ENCODE assay signal across 8 mouse cellular contexts in the genomic region with DNA sequence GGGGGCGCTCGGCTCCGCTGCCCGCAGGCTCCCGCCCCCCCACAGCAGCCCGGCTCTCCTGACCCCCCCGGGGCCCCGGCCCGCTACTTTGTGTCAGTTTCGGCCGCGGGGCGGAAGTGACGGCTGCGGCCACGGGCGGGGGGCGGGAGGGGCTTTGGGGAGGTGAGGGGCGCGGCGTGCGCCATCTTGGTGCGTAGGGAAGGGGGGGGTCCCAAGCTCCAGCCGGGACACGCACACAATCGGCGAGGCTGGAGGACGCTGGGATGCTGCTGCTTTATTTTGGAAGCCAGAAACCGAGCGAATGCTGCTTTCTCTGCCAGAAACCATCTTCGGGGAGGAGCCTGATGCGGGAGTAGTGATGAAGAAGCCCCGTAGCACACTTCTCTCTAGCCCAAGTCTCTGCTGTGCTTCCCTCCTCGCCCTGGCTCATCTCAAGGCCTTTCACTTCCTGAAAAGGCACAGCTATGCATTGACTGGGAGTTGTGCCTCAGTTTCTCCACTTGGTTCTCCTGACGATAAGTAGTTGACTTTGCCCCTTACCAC. TPM values are rescaled to one million over a fixed set of nuclear protein-coding genes. Genes with fewer than 3 reads are reported as not detected.
DNase-seq lines count a peak whose midpoint lies in the region; ATAC-seq lines count a peak whose summit lies in the region.

Gene Atp8b2 (minus strand): TSS at position 288 of the 543 bp plus-strand sequence.

- peak in 1 of 2 experiments; percentile 67 for DNase-seq in frontal cortex, adult 2 months (ENCODE audit: extremely low spot score in 1 of 2, low spot score in 1 of 2)
- peak; percentile 80 to 81 for DNase-seq in cerebellum, postnatal 14 days
- peak; percentile 74 for DNase-seq in gastrocnemius, postnatal 14 days
- peak; percentile 85 for DNase-seq in induced T-regulatory cell, adult 2 months (ENCODE audit: low read depth)
- peak; percentile 81 for DNase-seq in limb, embryonic 11.5 days (ENCODE audit: low spot score)
- peak; percentile 90 for DNase-seq in midbrain, embryonic 14.5 days

- H3K36me3 ChIP-seq in limb, embryonic 11.5 days (ENCODE audit: control insufficient read depth, insufficient read depth, low read length), result peaks cover 4% of the 10 kb centered on the region; the same call in 1 of the 2 replicates
- H3K36me3 ChIP-seq in midbrain, embryonic 14.5 days (ENCODE audit: control insufficient read depth, insufficient read depth, low read length), result peaks cover 6% of the 10 kb centered on the region
- peaks cover 3% of the 10 kb centered on the region; the same call in 1 of the 2 replicates for H3K36me3 ChIP-seq in stomach, embryonic 14.5 days (ENCODE audit: control insufficient read depth, insufficient read depth, low read length)

- no peak for ATAC-seq in frontal cortex, adult (ENCODE audit: low TSS enrichment)
- ATAC-seq in limb, embryonic 11.5 days (ENCODE audit: insufficient number of reproducible peaks, low FRiP score, low TSS enrichment, low read depth), result peak; percentile 50
- peak; percentile 77 for ATAC-seq in midbrain, embryonic 14.5 days (ENCODE audit: low FRiP score, low TSS enrichment)
- peak; percentile 51; the same call in 1 of the 2 replicates for ATAC-seq in stomach, embryonic 14.5 days (ENCODE audit: insufficient number of reproducible peaks, insufficient read depth, low FRiP score, low read depth)

- peak within 1 kb of the TSS; percentile 85 for H3K9ac ChIP-seq in limb, embryonic 11.5 days (ENCODE audit: low read length)
- peak within 1 kb of the TSS; percentile 84 for H3K9ac ChIP-seq in midbrain, embryonic 14.5 days (replicated peaks; ENCODE audit: low read length)
- peak within 1 kb of the TSS; percentile 89 for H3K9ac ChIP-seq in stomach, embryonic 14.5 days (replicated peaks; ENCODE audit: low read depth, low read length)

- H3K4me3 ChIP-seq in limb, embryonic 11.5 days (ENCODE audit: low read depth, low read length), result peak within 1 kb of the TSS; percentile 85
- peak within 1 kb of the TSS; percentile 97 for H3K4me3 ChIP-seq in midbrain, embryonic 14.5 days (replicated peaks; ENCODE audit: low read depth, low read length)
- peak within 1 kb of the TSS; percentile 86 for H3K4me3 ChIP-seq in stomach, embryonic 14.5 days (ENCODE audit: low read depth, low read length)

- intact Hi-C loops in gastrocnemius, postnatal 14 days (cut with DNase I; ENCODE audit: low total_unique reads), result no loop called here

- under 1% methylated on average over 32 of the region's 35 CpGs for WGBS in limb, embryonic 11.5 days
- under 1% methylated on average over 35 of the region's 35 CpGs for WGBS in midbrain, embryonic 14.5 days
- WGBS in stomach, embryonic 14.5 days, result 1% methylated on average over 31 of the region's 35 CpGs

- no peaks in the 10 kb centered on the region for H3K9me3 ChIP-seq in limb, embryonic 11.5 days (ENCODE audit: control insufficient read depth, low read length)
- H3K9me3 ChIP-seq in midbrain, embryonic 14.5 days (ENCODE audit: control insufficient read depth, low read length), result no peaks in the 10 kb centered on the region
- no peaks in the 10 kb centered on the region for H3K9me3 ChIP-seq in stomach, embryonic 14.5 days (ENCODE audit: control insufficient read depth, low read depth, low read length)

- H3K4me1 ChIP-seq in limb, embryonic 11.5 days (ENCODE audit: control insufficient read depth, insufficient read depth, low read length), result peaks cover 30% of the 10 kb centered on the region
- peaks cover 44% of the 10 kb centered on the region for H3K4me1 ChIP-seq in midbrain, embryonic 14.5 days (ENCODE audit: control insufficient read depth, insufficient read depth, low read length)
- H3K4me1 ChIP-seq in stomach, embryonic 14.5 days (ENCODE audit: control insufficient read depth, insufficient read depth, low read length), result peaks cover 33% of the 10 kb centered on the region

- H3K4me2 ChIP-seq in limb, embryonic 11.5 days (ENCODE audit: low read depth, severe bottlenecking), result peak within 1 kb of the TSS; percentile 97
- peak within 1 kb of the TSS; percentile 91 for H3K4me2 ChIP-seq in midbrain, embryonic 14.5 days (ENCODE audit: low read length)
- H3K4me2 ChIP-seq in stomach, embryonic 14.5 days (replicated peaks; ENCODE audit: low read depth, low read length), result peak within 1 kb of the TSS; percentile 91

- no peaks in the 10 kb centered on the region for H3K27me3 ChIP-seq in limb, embryonic 11.5 days (ENCODE audit: control insufficient read depth, insufficient read depth, low read length)
- no peaks in the 10 kb centered on the region for H3K27me3 ChIP-seq in midbrain, embryonic 14.5 days (ENCODE audit: control insufficient read depth, insufficient read depth, low read length)
- H3K27me3 ChIP-seq in stomach, embryonic 14.5 days (ENCODE audit: control insufficient read depth, insufficient read depth, low read length), result no peaks in the 10 kb centered on the region

- peak within 1 kb of the TSS; percentile 72 for H3K27ac ChIP-seq in limb, embryonic 11.5 days (replicated peaks; ENCODE audit: low read depth, low read length)
- peak within 1 kb of the TSS; percentile 93 for H3K27ac ChIP-seq in midbrain, embryonic 14.5 days (replicated peaks; ENCODE audit: low read depth, low read length)
- H3K27ac ChIP-seq in stomach, embryonic 14.5 days (ENCODE audit: low read length), result peak within 1 kb of the TSS; percentile 94

RNA-seq across cellular contexts. Expression of gene Atp8b2, which starts in this region (rescaled TPM):
- polyA plus RNA-seq in frontal cortex, adult 2 months (2012; rRNA removed), result 104 and 105 TPM in 2 replicates
- total RNA-seq in gastrocnemius, postnatal 14 days (2021), result 10 to 100 TPM; 20.6 to 28.7 TPM
- polyA plus RNA-seq in limb, embryonic 11.5 days (2014; fragmentation: Nextera tagmentation; extraction: Ambion mirVana), result 12.8 and 14.9 TPM in 2 replicates
- polyA plus RNA-seq in midbrain, embryonic 14.5 days (2014; fragmentation: Nextera tagmentation; extraction: Ambion mirVana), result 13.6 and 14.7 TPM in 2 replicates
- polyA plus RNA-seq in stomach, embryonic 14.5 days (2014; fragmentation: Nextera tagmentation; extraction: Ambion mirVana), result 19.0 and 21.0 TPM in 2 replicates
